Mouse (Mus musculus) forebrain, embryonic 13.5 days (tissue): ENCODE measurements around the gene Ergic1. TPM values are rescaled to one million over a fixed set of nuclear protein-coding genes. Genes with fewer than 3 reads are reported as not detected.

ENCODE experiments used
- ATAC-seq: fragments of 200-750 bp; cut with Nextera tagmentation; 2 replicates; pipeline ENCODE4 v1.8.0; 2017
- H3K27ac ChIP-seq: fragments of 300-500 bp; sonication (generic); 2 replicates; pipeline ENCODE4 v1.5.1; 2015; ENCODE audit warnings: inconsistent platforms, mild to moderate bottlenecking, moderate library complexity
- H3K27me3 ChIP-seq: fragments of 300-500 bp; sonication (generic); 2 replicates; pipeline ENCODE4 v1.6.1; 2015; ENCODE audit warnings: mild to moderate bottlenecking, inconsistent platforms
- H3K36me3 ChIP-seq: fragments of 300-500 bp; sonication (generic); 2 replicates; pipeline ENCODE4 v1.6.1; 2015; ENCODE audit warnings: mild to moderate bottlenecking, inconsistent platforms; ENCODE audit not compliant: poor library complexity, severe bottlenecking
- H3K4me1 ChIP-seq: fragments of 300-500 bp; sonication (generic); 2 replicates; pipeline ENCODE4 v1.6.1; 2015; ENCODE audit warnings: inconsistent platforms
- H3K4me2 ChIP-seq: fragments of 300-500 bp; sonication (generic); 2 replicates; pipeline ENCODE4 v1.6.1; 2015; ENCODE audit warnings: inconsistent platforms, mild to moderate bottlenecking, moderate library complexity
- H3K4me3 ChIP-seq: fragments of 300-500 bp; sonication (generic); 2 replicates; pipeline ENCODE4 v1.5.1; 2015; ENCODE audit warnings: mild to moderate bottlenecking, inconsistent platforms
- H3K9ac ChIP-seq: fragments of 300-500 bp; sonication (generic); 2 replicates; pipeline ENCODE4 v1.6.1; 2015; ENCODE audit warnings: mild to moderate bottlenecking, inconsistent platforms
- H3K9me3 ChIP-seq: fragments of 300-500 bp; sonication (generic); replicated peaks from 2 replicates; pipeline ENCODE4 v1.6.1; 2016; ENCODE audit warnings: inconsistent platforms
- WGBS: fragments of 180-500 bp; shearing (Covaris S2); methylation state at CpG from one replicate; pipeline ENCODE4 v1.1.7; 2015; 5-methylcytosine and 5-hydroxymethylcytosine counted together
- polyA plus RNA-seq: library from polyadenylated mRNA; unstranded; fragments of >200 nt; fragmentation: Nextera tagmentation; extraction: Ambion mirVana; gene quantifications from 2 replicates; pipeline ENCODE4 v1.2.1, GENCODE M21; 2015

Ergic1 gene
- polyA plus RNA-seq, 1 experiment from 2014 or later = 95.9 TPM

GRCm38 (mm10) chr17:26528751-26529150 is 32.5 kb upstream of the Ergic1 start:
- no peaks in the 10 kb centered on the region for H3K27me3 ChIP-seq

GRCm38 (mm10) chr17:26529791-26530241 is 31.5 kb upstream of the Ergic1 start:
- WGBS = 92% methylated on average over 5 of the region's 5 CpGs
- Histone ChIP-seq H3K4me3 (no peak overlapping the region), H3K9me3 (no peaks in the 10 kb centered on the region), H3K4me1 (no peaks in the 10 kb centered on the region), H3K9ac (no peak overlapping the region), H3K36me3 (no peaks in the 10 kb centered on the region), H3K27me3 (no peaks in the 10 kb centered on the region), H3K4me2 (no peak overlapping the region), H3K27ac (no peak overlapping the region)
- no peak for ATAC-seq

More at GRCm38 (mm10) chr17:26528751-26529150, 32.5 kb upstream of the Ergic1 start:
- no peak overlapping the region for H3K27ac ChIP-seq
- no peaks in the 10 kb centered on the region for H3K9me3 ChIP-seq
- H3K4me1 ChIP-seq = no peaks in the 10 kb centered on the region
- ATAC-seq = no peak
- no peaks in the 10 kb centered on the region for H3K36me3 ChIP-seq
- H3K4me2 ChIP-seq = no peak overlapping the region
- no peak overlapping the region for H3K4me3 ChIP-seq
- 90% methylated on average over 6 of the region's 6 CpGs for WGBS
- H3K9ac ChIP-seq = no peak overlapping the region

GRCm38 (mm10) chr17:26530590-26531081 is 30.7 kb upstream of the Ergic1 start:
- H3K4me1 ChIP-seq = no peaks in the 10 kb centered on the region
- WGBS = 60% methylated on average over 3 of the region's 3 CpGs
- no peak overlapping the region for H3K27ac ChIP-seq
- H3K4me2 ChIP-seq = no peak overlapping the region
- H3K4me3 ChIP-seq = no peak overlapping the region
- H3K9ac ChIP-seq = no peak overlapping the region
- H3K27me3 ChIP-seq = no peaks in the 10 kb centered on the region
- no peaks in the 10 kb centered on the region for H3K9me3 ChIP-seq
- no peaks in the 10 kb centered on the region for H3K36me3 ChIP-seq
- no peak for ATAC-seq

GRCm38 (mm10) chr17:26531395-26532027 is 29.8 kb upstream of the Ergic1 start:
- Histone ChIP-seq H3K4me3 (no peak overlapping the region), H3K27ac (no peak overlapping the region), H3K9ac (no peak overlapping the region), H3K27me3 (no peaks in the 10 kb centered on the region), H3K36me3 (no peaks in the 10 kb centered on the region), H3K4me2 (no peak overlapping the region), H3K9me3 (no peaks in the 10 kb centered on the region), H3K4me1 (no peaks in the 10 kb centered on the region)
- ATAC-seq = no peak
- 90% methylated on average over 7 of the region's 7 CpGs for WGBS

GRCm38 (mm10) chr17:26532476-26533045 is 28.7 kb upstream of the Ergic1 start:
- H3K36me3 ChIP-seq = no peaks in the 10 kb centered on the region
- H3K27ac ChIP-seq = no peak overlapping the region
- 69% methylated on average over 4 of the region's 4 CpGs for WGBS
- H3K27me3 ChIP-seq = no peaks in the 10 kb centered on the region
- no peak overlapping the region for H3K9ac ChIP-seq
- no peaks in the 10 kb centered on the region for H3K9me3 ChIP-seq
- no peak overlapping the region for H3K4me3 ChIP-seq
- ATAC-seq = no peak
- H3K4me2 ChIP-seq = no peak overlapping the region
- no peaks in the 10 kb centered on the region for H3K4me1 ChIP-seq

GRCm38 (mm10) chr17:26533871-26534372 is 27.4 kb upstream of the Ergic1 start:
- no peak overlapping the region for H3K9ac ChIP-seq
- H3K4me2 ChIP-seq = no peak overlapping the region
- no peaks in the 10 kb centered on the region for H3K4me1 ChIP-seq
- H3K9me3 ChIP-seq = no peaks in the 10 kb centered on the region
- no peaks in the 10 kb centered on the region for H3K27me3 ChIP-seq
- no peak overlapping the region for H3K4me3 ChIP-seq
- no peak for ATAC-seq
- 79% methylated on average over 5 of the region's 5 CpGs for WGBS
- no peak overlapping the region for H3K27ac ChIP-seq
- H3K36me3 ChIP-seq = no peaks in the 10 kb centered on the region

GRCm38 (mm10) chr17:26534695-26535094 is 26.6 kb upstream of the Ergic1 start:
- Histone ChIP-seq H3K4me2 (no peak overlapping the region), H3K4me3 (no peak overlapping the region), H3K27ac (no peak overlapping the region), H3K36me3 (no peaks in the 10 kb centered on the region), H3K27me3 (no peaks in the 10 kb centered on the region), H3K4me1 (no peaks in the 10 kb centered on the region), H3K9me3 (no peaks in the 10 kb centered on the region), H3K9ac (no peak overlapping the region)
- no peak for ATAC-seq
- WGBS = 87% methylated on average over 5 of the region's 5 CpGs

GRCm38 (mm10) chr17:26535251-26536136 is 25.8 kb upstream of the Ergic1 start:
- 84% methylated on average over 7 of the region's 7 CpGs for WGBS
- H3K36me3 ChIP-seq = no peaks in the 10 kb centered on the region
- no peaks in the 10 kb centered on the region for H3K9me3 ChIP-seq
- H3K27me3 ChIP-seq = no peaks in the 10 kb centered on the region
- ATAC-seq = no peak
- H3K4me1 ChIP-seq = no peaks in the 10 kb centered on the region
- H3K4me2 ChIP-seq = no peak overlapping the region
- H3K9ac ChIP-seq = no peak overlapping the region
- no peak overlapping the region for H3K4me3 ChIP-seq
- no peak overlapping the region for H3K27ac ChIP-seq

GRCm38 (mm10) chr17:26537722-26538471 is 23.4 kb upstream of the Ergic1 start:
- Histone ChIP-seq H3K4me3 (no peak overlapping the region), H3K27ac (no peak overlapping the region), H3K27me3 (no peaks in the 10 kb centered on the region), H3K4me1 (no peaks in the 10 kb centered on the region), H3K4me2 (no peak overlapping the region), H3K9ac (no peak overlapping the region), H3K36me3 (no peaks in the 10 kb centered on the region), H3K9me3 (no peaks in the 10 kb centered on the region)
- no peak for ATAC-seq
- WGBS = 30% methylated on average over 6 of the region's 6 CpGs

GRCm38 (mm10) chr17:26540083-26540482 is 21.2 kb upstream of the Ergic1 start:
- Histone ChIP-seq H3K36me3 (no peaks in the 10 kb centered on the region), H3K9me3 (no peaks in the 10 kb centered on the region), H3K27ac (no peak overlapping the region), H3K4me2 (no peak overlapping the region), H3K4me1 (no peaks in the 10 kb centered on the region), H3K4me3 (no peak overlapping the region), H3K27me3 (no peaks in the 10 kb centered on the region), H3K9ac (no peak overlapping the region)
- WGBS = 82% methylated on average over 5 of the region's 5 CpGs
- ATAC-seq = no peak

- Histone ChIP-seq H3K36me3 (no peaks in the 10 kb centered on the region), H3K4me3 (no peak overlapping the region), H3K9me3 (no peaks in the 10 kb centered on the region), H3K4me1 (no peaks in the 10 kb centered on the region), H3K9ac (no peak overlapping the region), H3K27me3 (peaks cover 6% of the 10 kb centered on the region), H3K27ac (no peak overlapping the region), H3K4me2 (no peak overlapping the region)
- ATAC-seq = no peak
- 85% methylated on average over 8 of the region's 8 CpGs for WGBS
Observed at GRCm38 (mm10) chr17:26544319-26544963, 16.8 kb upstream of the Ergic1 start.
